Comparison of ENCODE assay signal across 18 mouse cellular contexts in the genomic region with DNA sequence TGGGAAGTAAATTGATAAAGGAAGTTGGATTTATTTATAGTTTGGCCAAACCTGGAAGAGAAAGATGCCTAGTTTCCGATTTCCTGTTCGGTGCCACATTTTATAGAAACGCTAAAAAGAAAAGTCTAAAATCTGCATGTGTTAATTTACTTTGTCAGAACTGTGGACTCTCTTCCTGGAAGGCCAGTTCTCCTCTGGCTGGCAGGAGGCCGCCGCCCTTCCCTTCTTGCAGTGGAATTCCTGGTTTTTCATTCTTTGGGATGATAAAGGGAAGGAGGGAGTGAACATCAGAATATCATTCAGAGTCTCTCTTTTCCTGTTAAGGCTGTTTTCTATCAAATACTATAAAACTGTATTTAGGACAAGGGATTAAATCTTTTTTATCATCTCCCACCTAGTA.
"Had no signal": no experiment of that assay in that cellular context is flagged by ENCODE, and none has a peak within 500 bp of the region (broad histone marks: within the 10 kb centered on the region; RNA-seq: fewer than 3 reads in every experiment).

No protein-coding gene starts in this region.

- H3K4me1 ChIP-seq: midbrain, embryonic 12.5 days; midbrain, embryonic 15.5 days; neural tube, embryonic 13.5 days had no signal

- H3K9ac ChIP-seq: lung, embryonic 14.5 days; midbrain, embryonic 12.5 days; midbrain, embryonic 15.5 days; neural tube, embryonic 13.5 days; neural tube, embryonic 15.5 days had no signal

- ATAC-seq: midbrain, embryonic 15.5 days had no signal

- H3K27ac ChIP-seq: midbrain, embryonic 10.5 days; midbrain, embryonic 12.5 days; midbrain, embryonic 15.5 days; neural tube, embryonic 13.5 days; neural tube, embryonic 15.5 days had no signal

- H3K9me3 ChIP-seq: midbrain, embryonic 10.5 days; midbrain, embryonic 12.5 days; midbrain, embryonic 15.5 days; neural tube, embryonic 13.5 days; neural tube, embryonic 15.5 days had no signal

- H3K4me3 ChIP-seq: midbrain, embryonic 10.5 days; midbrain, embryonic 12.5 days; midbrain, embryonic 15.5 days; myocyte; neural tube, embryonic 13.5 days; neural tube, embryonic 15.5 days had no signal

- H3K27me3 ChIP-seq: midbrain, embryonic 12.5 days; midbrain, embryonic 15.5 days; neural tube, embryonic 13.5 days; neural tube, embryonic 15.5 days had no signal

- DNase-seq: lung, adult 18-20 months; lung, embryonic 14.5 days; lung, postnatal 10 days; lung, postnatal 4 days; retina, postnatal 1 day; right cerebral cortex, adult 18-20 months; right cerebral cortex, postnatal 25 days; right cerebral cortex, postnatal 4 days; spleen, adult 18-20 months; thymus, adult 18-20 months; thymus, postnatal 14 days; thymus, postnatal 36 days had no signal

- H3K36me3 ChIP-seq: midbrain, embryonic 10.5 days; midbrain, embryonic 12.5 days; midbrain, embryonic 15.5 days; neural tube, embryonic 13.5 days; neural tube, embryonic 15.5 days had no signal

- H3K4me2 ChIP-seq: lung, embryonic 14.5 days; midbrain, embryonic 12.5 days; midbrain, embryonic 15.5 days; neural tube, embryonic 13.5 days; neural tube, embryonic 15.5 days had no signal
